Mouse (Mus musculus): ENCODE results near the gene Dcst2.

GRCm38 (mm10) chr3:89317246-89317645, 44.5 kb upstream of the Dcst2 start:
- no peak for TF ChIP-seq TAL1 (IDR thresholded peaks at IDR 0.05; ENCODE audit: low read length)
- TF ChIP-seq GATA1 (IDR thresholded peaks at IDR 0.05; ENCODE audit: low read length): no peak
